Mouse (Mus musculus) limb, embryonic 14.5 days (tissue): ENCODE data around the gene Faiml. TPM values are rescaled to one million over a fixed set of nuclear protein-coding genes. Genes with fewer than 3 reads are reported as not detected.

ENCODE experiments used
- ATAC-seq: fragments of 200-750 bp; cut with Nextera tagmentation; 2 replicates; pipeline ENCODE4 v1.8.0; 2017; ENCODE audit warnings: low read depth, moderate number of reproducible peaks, moderate TSS enrichment; ENCODE audit not compliant: low FRiP score
- DNase-seq: peaks from one replicate; pipeline ENCODE4 v3.0.0-alpha.2; 2015; ENCODE audit warnings: low spot score
- H3K27ac ChIP-seq: fragments of 300-500 bp; sonication (generic); replicated peaks from 2 replicates; pipeline ENCODE4 v1.5.1; 2014; ENCODE audit warnings: low read depth, mild to moderate bottlenecking, low read length, moderate library complexity, mixed read lengths
- H3K27me3 ChIP-seq: fragments of 300-500 bp; sonication (generic); 2 replicates; pipeline ENCODE4 v1.6.1; 2014; ENCODE audit warnings: low read length, mixed read lengths; ENCODE audit not compliant: control insufficient read depth, insufficient read depth
- H3K36me3 ChIP-seq: fragments of 300-500 bp; sonication (generic); 2 replicates; pipeline ENCODE4 v1.6.1; 2014; ENCODE audit warnings: mild to moderate bottlenecking, low read length, moderate library complexity, mixed read lengths; ENCODE audit not compliant: control insufficient read depth, insufficient read depth
- H3K4me1 ChIP-seq: fragments of 300-500 bp; sonication (generic); 2 replicates; pipeline ENCODE4 v1.6.1; 2014; ENCODE audit warnings: antibody characterized with exemption, low read length, mixed read lengths; ENCODE audit not compliant: control insufficient read depth, insufficient read depth
- H3K4me2 ChIP-seq: fragments of 300-500 bp; sonication (generic); replicated peaks from 2 replicates; pipeline ENCODE4 v1.6.1; 2014; ENCODE audit warnings: low read depth, mild to moderate bottlenecking, low read length, moderate library complexity; ENCODE audit not compliant: severe bottlenecking
- H3K4me3 ChIP-seq: fragments of 300-500 bp; sonication (generic); replicated peaks from 2 replicates; pipeline ENCODE4 v1.5.1; 2014; ENCODE audit warnings: low read length
- H3K9ac ChIP-seq: fragments of 300-500 bp; sonication (generic); 2 replicates; pipeline ENCODE4 v1.6.1; 2014; ENCODE audit warnings: mild to moderate bottlenecking, low read depth, low read length, moderate library complexity; ENCODE audit not compliant: severe bottlenecking
- H3K9me3 ChIP-seq: fragments of 300-500 bp; sonication (generic); 2 replicates; pipeline ENCODE4 v1.6.1; 2016; ENCODE audit warnings: low read length; ENCODE audit not compliant: control insufficient read depth
- POLR2A ChIP-seq: fragments of 200-500 bp; IDR thresholded peaks from 2 replicates; pipeline ENCODE4 v1.8.0; 2012; ENCODE audit warnings: inconsistent platforms, mild to moderate bottlenecking, moderate library complexity, borderline replicate concordance; ENCODE audit not compliant: insufficient read depth, insufficient read length; ENCODE audit errors: extremely low read depth
- WGBS: fragments of 180-500 bp; shearing (Covaris S2); extraction: QIAGEN DNeasy Blood & Tissue Kit; methylation state at CpG from one replicate; pipeline ENCODE4 v1.1.7; 2014; 5-methylcytosine and 5-hydroxymethylcytosine counted together
- polyA plus RNA-seq, 2 experiments: library from polyadenylated mRNA; depleted of rRNA in 1 of 2; stranded (reverse) in 1 of 2; unstranded in 1 of 2; fragments of >200 nt; fragmentation: Nextera tagmentation in 1 of 2; extraction: Ambion mirVana in 1 of 2; gene quantifications; 2 replicates each; pipeline versions ENCODE4 v1.2.1 to v1.2.3; 2012 to 2014

Faiml gene
- polyA plus RNA-seq, 2 experiments, result not detected

- Histone ChIP-seq H3K4me3 (no peak overlapping the region), H3K4me1 (peaks cover 2% of the 10 kb centered on the region; the same call in 1 of the 2 replicates), H3K4me2 (no peak overlapping the region), H3K27ac (no peak overlapping the region), H3K36me3 (no peaks in the 10 kb centered on the region), H3K9me3 (no peaks in the 10 kb centered on the region), H3K27me3 (no peaks in the 10 kb centered on the region), H3K9ac (no peak overlapping the region)
- DNase-seq, result no peak
- ATAC-seq, result no peak
- no peak for TF ChIP-seq POLR2A
- 69% methylated on average over 5 of the region's 5 CpGs for WGBS
These were observed 3.5 kb upstream of the Faiml start for GRCm38 (mm10) chr9:99240571-99240970.

DNA sequence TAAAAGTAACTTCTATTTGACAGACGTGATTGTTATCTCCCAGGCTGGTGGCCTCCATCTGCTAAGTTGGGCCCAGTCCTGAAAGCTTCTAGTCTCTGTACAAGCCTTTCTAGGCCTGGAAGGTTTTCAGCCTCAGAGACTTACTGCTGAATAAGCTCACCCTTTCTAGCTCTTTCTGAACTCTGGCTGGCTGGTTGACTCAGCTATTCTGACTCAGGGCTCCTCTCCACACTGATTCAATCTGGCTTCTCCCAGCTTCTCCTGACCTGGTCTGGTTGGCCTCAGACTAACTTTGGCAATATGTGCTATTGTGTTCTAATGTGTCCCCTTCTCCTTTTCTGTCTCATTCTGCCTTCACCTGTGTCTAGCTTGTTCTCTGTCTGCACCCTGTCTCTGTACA is 2.2 kb upstream of the Faiml start:
- Histone ChIP-seq H3K4me3 (no peak overlapping the region), H3K9me3 (no peaks in the 10 kb centered on the region), H3K4me1 (peaks cover 2% of the 10 kb centered on the region; the same call in 1 of the 2 replicates), H3K9ac (no peak overlapping the region), H3K4me2 (no peak overlapping the region), H3K36me3 (no peaks in the 10 kb centered on the region), H3K27ac (no peak overlapping the region), H3K27me3 (no peaks in the 10 kb centered on the region)
- DNase-seq (no peak), ATAC-seq (no peak)
- WGBS, result 89% methylated on average over 1 of the region's 1 CpGs
- TF ChIP-seq POLR2A, result no peak

- no peaks in the 10 kb centered on the region for H3K36me3 ChIP-seq
- no peak overlapping the region for H3K4me3 ChIP-seq
- ATAC-seq, result no peak
- DNase-seq, result no peak
- whole genome bisulfite sequencing, result 76% methylated on average over 10 of the region's 10 CpGs
- H3K4me2 ChIP-seq, result no peak overlapping the region
- H3K27me3 ChIP-seq, result no peaks in the 10 kb centered on the region
- no peaks in the 10 kb centered on the region for H3K9me3 ChIP-seq
- no peak overlapping the region for H3K9ac ChIP-seq
- no peak overlapping the region for H3K27ac ChIP-seq
- TF ChIP-seq POLR2A, result no peak
- H3K4me1 ChIP-seq, result peaks cover 2% of the 10 kb centered on the region; the same call in 1 of the 2 replicates
These were observed 1.2 kb upstream of the Faiml start for GRCm38 (mm10) chr9:99238276-99238675.

GRCm38 (mm10) chr9:99229450-99229849 is 7.6 kb downstream of the Faiml start:
- no peak for TF ChIP-seq POLR2A
- Histone ChIP-seq H3K36me3 (no peaks in the 10 kb centered on the region), H3K9me3 (no peaks in the 10 kb centered on the region), H3K27me3 (no peaks in the 10 kb centered on the region), H3K4me2 (no peak overlapping the region), H3K27ac (no peak overlapping the region), H3K4me1 (no peaks in the 10 kb centered on the region), H3K4me3 (no peak overlapping the region), H3K9ac (no peak overlapping the region)
- no peak for ATAC-seq
- DNase-seq, result no peak
- WGBS, result 90% methylated on average over 14 of the region's 14 CpGs

GRCm38 (mm10) chr9:99224583-99224982 is 12.5 kb downstream of the Faiml start:
- Histone ChIP-seq H3K27ac (no peak overlapping the region), H3K9ac (no peak overlapping the region), H3K27me3 (no peaks in the 10 kb centered on the region), H3K4me1 (no peaks in the 10 kb centered on the region), H3K9me3 (no peaks in the 10 kb centered on the region), H3K4me3 (no peak overlapping the region), H3K4me2 (no peak overlapping the region), H3K36me3 (no peaks in the 10 kb centered on the region)
- WGBS, result 57% methylated on average over 3 of the region's 3 CpGs
- no peak for ATAC-seq
- no peak for DNase-seq
- no peak for TF ChIP-seq POLR2A

DNA sequence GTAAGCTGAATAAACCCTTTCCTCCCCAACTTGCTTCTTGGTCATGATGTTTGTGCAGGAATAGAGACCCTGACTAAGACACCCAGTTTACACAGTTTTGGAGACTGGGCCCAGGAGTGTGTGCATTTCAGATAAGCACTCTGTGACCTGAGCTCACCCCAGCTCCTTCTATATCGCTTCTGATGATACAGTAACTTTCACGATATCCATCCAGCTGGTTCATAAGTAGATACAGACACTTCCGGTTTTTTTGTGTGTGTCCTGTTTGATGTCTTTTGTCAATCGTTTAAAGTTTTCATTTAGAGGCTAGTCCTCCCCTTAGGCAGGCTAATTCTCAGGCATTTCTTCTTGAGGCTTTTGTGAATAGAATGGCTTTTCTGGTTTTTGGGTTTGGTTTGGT is 15.4 kb downstream of the Faiml start:
- Histone ChIP-seq H3K9ac (no peak overlapping the region), H3K4me2 (no peak overlapping the region), H3K27me3 (no peaks in the 10 kb centered on the region), H3K36me3 (no peaks in the 10 kb centered on the region), H3K4me3 (no peak overlapping the region), H3K27ac (no peak overlapping the region), H3K9me3 (no peaks in the 10 kb centered on the region), H3K4me1 (no peaks in the 10 kb centered on the region)
- no peak for ATAC-seq
- TF ChIP-seq POLR2A, result no peak
- DNase-seq, result no peak
- WGBS, result 85% methylated on average over 4 of the region's 4 CpGs
